Mouse (Mus musculus) kidney, embryonic 15.5 days (tissue): ENCODE measurements around the gene Adh5. TPM values are rescaled to one million over a fixed set of nuclear protein-coding genes. Genes with fewer than 3 reads are reported as not detected.

Experiments
- ATAC-seq: fragments of 200-750 bp; cut with Nextera tagmentation; replicated peaks from 2 replicates; pipeline ENCODE4 v1.8.0; 2017; ENCODE audit warnings: moderate TSS enrichment; ENCODE audit not compliant: low FRiP score
- H3K27ac ChIP-seq: fragments of 300-500 bp; sonication (generic); 2 replicates; pipeline ENCODE4 v1.5.1; 2015; ENCODE audit warnings: mild to moderate bottlenecking, inconsistent platforms
- H3K27me3 ChIP-seq: fragments of 300-500 bp; sonication (generic); 2 replicates; pipeline ENCODE4 v1.6.1; 2015; ENCODE audit warnings: inconsistent platforms
- H3K36me3 ChIP-seq: fragments of 300-500 bp; sonication (generic); 2 replicates; pipeline ENCODE4 v1.6.1; 2015; ENCODE audit warnings: inconsistent platforms
- H3K4me1 ChIP-seq: fragments of 300-500 bp; sonication (generic); 2 replicates; pipeline ENCODE4 v1.6.1; 2015; ENCODE audit warnings: inconsistent platforms
- H3K4me2 ChIP-seq: fragments of 300-500 bp; sonication (generic); 2 replicates; pipeline ENCODE4 v1.6.1; 2015; ENCODE audit warnings: moderate library complexity, mild to moderate bottlenecking, inconsistent platforms
- H3K4me3 ChIP-seq: fragments of 300-500 bp; sonication (generic); replicated peaks from 2 replicates; pipeline ENCODE4 v1.5.1; 2015; ENCODE audit warnings: mild to moderate bottlenecking, inconsistent platforms
- H3K9ac ChIP-seq: fragments of 300-500 bp; sonication (generic); 2 replicates; pipeline ENCODE4 v1.6.1; 2015; ENCODE audit warnings: mild to moderate bottlenecking, inconsistent platforms
- H3K9me3 ChIP-seq: fragments of 300-500 bp; sonication (generic); replicated peaks from 2 replicates; pipeline ENCODE4 v1.6.1; 2016; ENCODE audit warnings: inconsistent platforms
- WGBS: fragments of 180-500 bp; shearing (Covaris S2); methylation state at CpG from one replicate; pipeline ENCODE4 v1.1.7; 2015; ENCODE audit warnings: mixed read lengths; 5-methylcytosine and 5-hydroxymethylcytosine counted together
- polyA plus RNA-seq: library from polyadenylated mRNA; unstranded; fragments of >200 nt; fragmentation: Nextera tagmentation; extraction: Ambion mirVana; gene quantifications from 2 replicates; pipeline ENCODE4 v1.2.1, GENCODE M21; 2015

The Adh5 gene
- polyA plus RNA-seq, 1 experiment from 2014 or later = 242 TPM

GRCm38 (mm10) chr3:138493668-138494067, 50.8 kb downstream of the Adh5 start:
- WGBS = 82% methylated on average over 3 of the region's 3 CpGs
- no peak for ATAC-seq
- H3K4me3 ChIP-seq = no peak overlapping the region
- H3K9me3 ChIP-seq = no peaks in the 10 kb centered on the region
- H3K27me3 ChIP-seq = no peaks in the 10 kb centered on the region
- 0 out of 2 replicates have a peak, but pooled peaks cover 2% of the 10 kb centered on the region for H3K4me1 ChIP-seq
- no peaks in the 10 kb centered on the region for H3K36me3 ChIP-seq
- H3K4me2 ChIP-seq = no peak overlapping the region
- no peak overlapping the region for H3K27ac ChIP-seq
- H3K9ac ChIP-seq = no peak overlapping the region

- WGBS = 21% methylated on average over 1 of the region's 1 CpGs
- no peak for ATAC-seq
Observed at GRCm38 (mm10) chr3:138494565-138494964, 51.7 kb downstream of the Adh5 start.

DNA sequence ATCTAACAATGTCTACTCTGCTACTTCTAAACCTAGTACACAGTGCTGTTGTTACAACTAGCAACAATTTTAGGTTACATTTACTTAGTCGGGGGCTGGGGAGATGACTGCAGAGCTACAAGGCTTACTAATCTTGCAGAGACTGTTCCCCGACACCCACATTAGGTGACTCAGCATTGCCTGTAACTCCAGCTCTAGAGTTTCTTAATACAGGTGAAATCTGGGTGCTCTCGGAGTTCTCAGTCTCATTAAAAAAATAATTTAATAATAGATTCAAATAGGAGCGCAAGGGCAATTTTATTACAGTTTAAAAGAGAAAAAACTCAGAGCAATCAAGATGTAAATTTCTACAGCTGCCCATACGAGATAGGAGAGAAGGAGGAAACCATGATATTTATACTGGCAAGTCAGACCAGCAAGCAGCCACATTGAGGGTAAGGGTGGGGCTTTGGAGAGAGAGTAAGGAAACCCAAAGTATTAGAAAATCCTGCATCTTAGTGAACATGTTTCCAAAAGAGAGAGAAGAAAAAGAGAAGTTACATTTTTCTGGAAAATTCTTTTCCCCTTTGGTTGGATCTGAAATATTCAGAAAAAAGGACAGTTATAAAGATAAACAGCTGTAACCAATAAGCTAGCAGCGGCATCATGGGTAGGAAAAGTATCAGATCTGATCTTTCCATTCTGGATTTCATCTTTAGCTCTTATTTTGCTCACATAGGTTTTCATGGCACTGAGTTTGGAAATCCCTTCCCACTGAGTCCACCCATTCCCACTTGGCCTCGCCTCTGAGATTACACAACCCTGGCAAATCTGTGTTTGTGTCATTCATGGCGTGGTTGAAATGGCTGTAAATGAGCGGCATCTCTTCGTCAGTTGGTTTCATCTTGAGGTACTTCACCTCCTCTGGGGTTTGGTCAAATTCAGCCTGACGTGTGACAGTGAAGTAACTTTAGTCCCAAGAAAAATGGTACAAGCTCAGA, 52.6 kb downstream of the Adh5 start:
- no peak for ATAC-seq
- H3K27me3 ChIP-seq = no peaks in the 10 kb centered on the region
- H3K36me3 ChIP-seq = no peaks in the 10 kb centered on the region
- no peaks in the 10 kb centered on the region for H3K9me3 ChIP-seq
- H3K27ac ChIP-seq = no peak overlapping the region
- H3K4me2 ChIP-seq = no peak overlapping the region
- 84% methylated on average over 11 of the region's 11 CpGs for WGBS
- no peak overlapping the region for H3K9ac ChIP-seq
- H3K4me1 ChIP-seq = peaks cover 6% of the 10 kb centered on the region; the same call in 1 of the 2 replicates
- no peak overlapping the region for H3K4me3 ChIP-seq

More at GRCm38 (mm10) chr3:138494565-138494964, 51.7 kb downstream of the Adh5 start:
- Histone ChIP-seq H3K4me1 (0 out of 2 replicates have a peak, but pooled peaks cover 2% of the 10 kb centered on the region), H3K4me2 (no peak overlapping the region), H3K36me3 (no peaks in the 10 kb centered on the region), H3K9ac (no peak overlapping the region), H3K9me3 (no peaks in the 10 kb centered on the region), H3K4me3 (no peak overlapping the region), H3K27ac (no peak overlapping the region), H3K27me3 (no peaks in the 10 kb centered on the region)

- 70% methylated on average over 4 of the region's 4 CpGs for WGBS
- H3K4me3 ChIP-seq = no peak overlapping the region
- no peak overlapping the region for H3K27ac ChIP-seq
- no peak overlapping the region for H3K9ac ChIP-seq
- ATAC-seq = no peak
- no peaks in the 10 kb centered on the region for H3K9me3 ChIP-seq
- H3K4me2 ChIP-seq = no peak overlapping the region
- H3K27me3 ChIP-seq = no peaks in the 10 kb centered on the region
- H3K36me3 ChIP-seq = no peaks in the 10 kb centered on the region
- H3K4me1 ChIP-seq = peaks cover 6% of the 10 kb centered on the region; the same call in 1 of the 2 replicates
Observed at GRCm38 (mm10) chr3:138498731-138499130, 55.8 kb downstream of the Adh5 start.

- Histone ChIP-seq H3K4me2 (no peak overlapping the region), H3K4me3 (no peak overlapping the region), H3K27ac (no peak overlapping the region), H3K9ac (no peak overlapping the region), H3K4me1 (peaks cover 8% of the 10 kb centered on the region; the same call in 1 of the 2 replicates), H3K27me3 (no peaks in the 10 kb centered on the region), H3K36me3 (no peaks in the 10 kb centered on the region), H3K9me3 (no peaks in the 10 kb centered on the region)
- ATAC-seq = no peak
- WGBS = 43% methylated on average over 15 of the region's 15 CpGs
Observed at GRCm38 (mm10) chr3:138499854-138500740, 57.2 kb downstream of the Adh5 start.

GRCm38 (mm10) chr3:138503754-138504153, 60.9 kb downstream of the Adh5 start:
- Histone ChIP-seq H3K4me1 (peaks cover 8% of the 10 kb centered on the region; the same call in 1 of the 2 replicates), H3K36me3 (no peaks in the 10 kb centered on the region), H3K9ac (no peak overlapping the region), H3K27ac (no peak overlapping the region), H3K4me2 (no peak overlapping the region), H3K4me3 (no peak overlapping the region), H3K27me3 (no peaks in the 10 kb centered on the region), H3K9me3 (no peaks in the 10 kb centered on the region)
- no peak for ATAC-seq
- WGBS = 83% methylated on average over 11 of the region's 11 CpGs

Other genes with a start within 250 kb of the Adh5 start
- 0.09 and 0.19 TPM in 2 replicates for gene 4930579F01Rik, start 249.3 kb upstream of the Adh5 start, polyA plus RNA-seq
- gene Adh7, start 225.3 kb upstream of the Adh5 start, polyA plus RNA-seq = 0.74 and 0.91 TPM in 2 replicates
- gene Adh1, start 182.1 kb upstream of the Adh5 start, polyA plus RNA-seq = 43.5 and 86.9 TPM in 2 replicates
- gene Adh6a, start 129.8 kb upstream of the Adh5 start, polyA plus RNA-seq = 0.28 TPM in 1 of 2 replicates, not detected in the other
- 0.33 and 0.43 TPM in 2 replicates for gene Adh6b, start 101.3 kb upstream of the Adh5 start, polyA plus RNA-seq
- 0.23 TPM in 1 of 2 replicates, not detected in the other for gene Adh4, start 27.6 kb upstream of the Adh5 start, polyA plus RNA-seq
- gene Metap1, start 46.4 kb downstream of the Adh5 start, polyA plus RNA-seq = 46.1 and 47.3 TPM in 2 replicates
- gene Eif4e, start 83.1 kb downstream of the Adh5 start, polyA plus RNA-seq = 356 and 375 TPM in 2 replicates